ENCODE assay signal across 8 mouse cellular contexts in the genomic region with DNA sequence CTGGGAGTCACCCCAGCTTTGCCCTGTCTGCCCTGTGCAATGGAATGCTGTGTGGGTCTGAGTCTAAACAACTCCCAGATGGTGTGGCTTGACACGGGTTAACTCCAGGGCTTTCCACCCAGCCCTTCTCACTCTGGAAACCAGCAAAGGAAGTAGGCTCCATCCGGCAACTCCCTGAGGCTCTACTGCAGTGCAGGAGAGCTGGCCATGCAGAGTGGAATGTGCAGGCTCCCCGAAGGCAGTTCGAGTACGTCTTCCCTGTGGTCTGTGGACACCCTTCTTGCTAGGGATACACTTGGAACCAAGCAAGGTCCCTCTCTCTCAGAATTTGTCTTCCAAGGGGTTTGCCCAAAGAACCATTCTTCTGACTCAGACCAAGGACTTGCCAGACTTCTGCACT.
DNase-seq lines count a peak whose midpoint lies in the region; ATAC-seq and TF ChIP-seq lines count a peak whose summit lies in the region.

No protein-coding gene starts in this region.

- H3K4me2 ChIP-seq in embryonic facial prominence, embryonic 13.5 days: no peak overlapping the region
- H3K4me2 ChIP-seq in intestine, embryonic 15.5 days (replicated peaks): no peak overlapping the region
- 0 out of 2 replicates have a peak overlapping the region, but pooled peaks have one; percentile 31 for H3K4me2 ChIP-seq in lung, embryonic 14.5 days

- POLR2A ChIA-PET in Patski (lab: Charles Lee): interaction anchor here (1.5 kb wide), 1 partner anchor 9 kb away, joined by 6 read pairs; no protein-coding TSS in a partner anchor

- H3K9ac ChIP-seq in embryonic facial prominence, embryonic 13.5 days: peak overlapping the region; percentile 33; the same call in 1 of the 2 replicates
- no peak overlapping the region for H3K9ac ChIP-seq in intestine, embryonic 15.5 days
- H3K9ac ChIP-seq in lung, embryonic 14.5 days: no peak overlapping the region

- H3K4me3 ChIP-seq in embryonic facial prominence, embryonic 13.5 days: no peak overlapping the region
- H3K4me3 ChIP-seq in intestine, embryonic 15.5 days (replicated peaks): no peak overlapping the region
- no peak overlapping the region for H3K4me3 ChIP-seq in lung, embryonic 14.5 days (ENCODE audit: low read depth, low read length)

- ATAC-seq in Patski: peak; percentile 33
- no peak for ATAC-seq in embryonic facial prominence, embryonic 13.5 days (ENCODE audit: insufficient number of reproducible peaks, insufficient read depth, low FRiP score, low TSS enrichment, low read depth)
- ATAC-seq in intestine, embryonic 15.5 days: no peak
- peak; percentile 41 for ATAC-seq in lung, embryonic 14.5 days (ENCODE audit: insufficient read depth)
- no peak for ATAC-seq in inflammation-experienced regulatory T-cells, adult 6 months

- CTCF ChIA-PET in Patski (lab: Charles Lee): interaction anchor here (1.0 to 3.1 kb wide), 5 partner anchors 20 to 42 kb away, joined by 3 to 15 read pairs (median 4); no protein-coding TSS in a partner anchor

- no peaks in the 10 kb centered on the region for H3K27me3 ChIP-seq in Patski
- H3K27me3 ChIP-seq in embryonic facial prominence, embryonic 13.5 days: no peaks in the 10 kb centered on the region
- no peaks in the 10 kb centered on the region for H3K27me3 ChIP-seq in intestine, embryonic 15.5 days (replicated peaks)
- H3K27me3 ChIP-seq in lung, embryonic 14.5 days (ENCODE audit: insufficient read depth, low read length): no peaks in the 10 kb centered on the region

- H3K36me3 ChIP-seq in embryonic facial prominence, embryonic 13.5 days: peaks cover 73% of the 10 kb centered on the region
- H3K36me3 ChIP-seq in intestine, embryonic 15.5 days: 0 out of 2 replicates have a peak, but pooled peaks cover 7% of the 10 kb centered on the region
- H3K36me3 ChIP-seq in lung, embryonic 14.5 days (ENCODE audit: insufficient read depth): peaks cover 49% of the 10 kb centered on the region

- DNase-seq in Patski (ENCODE audit: low read depth, low spot score): no peak
- DNase-seq in lung, embryonic 14.5 days: peak; percentile 69
- no peak for DNase-seq in thymus, postnatal 4 days
- DNase-seq in cerebellum, postnatal 25 days: no peak
- DNase-seq in cerebellum, adult 9-10 months: no peak

- peak overlapping the region; percentile 49 for H3K27ac ChIP-seq in embryonic facial prominence, embryonic 13.5 days
- H3K27ac ChIP-seq in intestine, embryonic 15.5 days: peak overlapping the region; percentile 73
- peak overlapping the region; percentile 83 for H3K27ac ChIP-seq in lung, embryonic 14.5 days (ENCODE audit: low read depth)

- no peaks in the 10 kb centered on the region for H3K9me3 ChIP-seq in embryonic facial prominence, embryonic 13.5 days
- no peaks in the 10 kb centered on the region for H3K9me3 ChIP-seq in intestine, embryonic 15.5 days
- no peaks in the 10 kb centered on the region for H3K9me3 ChIP-seq in lung, embryonic 14.5 days (ENCODE audit: low read depth, low read length)

- in situ Hi-C loops in Patski (cut with MboI; ENCODE audit: low pct_unique_long_range_greater_than_20kb): no loop called here

- no peak for TF ChIP-seq CTCF in Patski (IDR thresholded peaks at IDR 0.05)
- no peak for TF ChIP-seq CTCF in lung, embryonic 14.5 days (IDR thresholded peaks at IDR 0.05; ENCODE audit: low read depth)

- H3K4me1 ChIP-seq in embryonic facial prominence, embryonic 13.5 days: peaks cover 39% of the 10 kb centered on the region
- peaks cover 30% of the 10 kb centered on the region for H3K4me1 ChIP-seq in intestine, embryonic 15.5 days (replicated peaks)
- peaks cover 26% of the 10 kb centered on the region for H3K4me1 ChIP-seq in lung, embryonic 14.5 days (ENCODE audit: insufficient read depth)

- 11% methylated on average over 5 of the region's 5 CpGs for WGBS in embryonic facial prominence, embryonic 13.5 days
- 28% methylated on average over 5 of the region's 5 CpGs for WGBS in intestine, embryonic 15.5 days
- 28% methylated on average over 5 of the region's 5 CpGs for WGBS in lung, embryonic 14.5 days

Comparison
In these comparisons a context has a peak if more than half of its experiments do, and no peak if none do; other contexts are left out.
1. ATAC-seq: peak in Patski (single experiment) and lung, embryonic 14.5 days (single experiment); none in embryonic facial prominence, embryonic 13.5 days (single experiment), intestine, embryonic 15.5 days (single experiment) and inflammation-experienced regulatory T-cells, adult 6 months (single experiment).
2. Peak in every context shown above with its lines, with median percentiles within 50 percentile points of each other: H3K27ac ChIP-seq.